Mouse (Mus musculus) right cerebral cortex, postnatal 4 days (tissue): ENCODE data around the gene Atraid.

Source experiments
- DNase-seq: peaks from one replicate; pipeline ENCODE4 v3.0.0-alpha.2; 2022

Atraid gene

DNA sequence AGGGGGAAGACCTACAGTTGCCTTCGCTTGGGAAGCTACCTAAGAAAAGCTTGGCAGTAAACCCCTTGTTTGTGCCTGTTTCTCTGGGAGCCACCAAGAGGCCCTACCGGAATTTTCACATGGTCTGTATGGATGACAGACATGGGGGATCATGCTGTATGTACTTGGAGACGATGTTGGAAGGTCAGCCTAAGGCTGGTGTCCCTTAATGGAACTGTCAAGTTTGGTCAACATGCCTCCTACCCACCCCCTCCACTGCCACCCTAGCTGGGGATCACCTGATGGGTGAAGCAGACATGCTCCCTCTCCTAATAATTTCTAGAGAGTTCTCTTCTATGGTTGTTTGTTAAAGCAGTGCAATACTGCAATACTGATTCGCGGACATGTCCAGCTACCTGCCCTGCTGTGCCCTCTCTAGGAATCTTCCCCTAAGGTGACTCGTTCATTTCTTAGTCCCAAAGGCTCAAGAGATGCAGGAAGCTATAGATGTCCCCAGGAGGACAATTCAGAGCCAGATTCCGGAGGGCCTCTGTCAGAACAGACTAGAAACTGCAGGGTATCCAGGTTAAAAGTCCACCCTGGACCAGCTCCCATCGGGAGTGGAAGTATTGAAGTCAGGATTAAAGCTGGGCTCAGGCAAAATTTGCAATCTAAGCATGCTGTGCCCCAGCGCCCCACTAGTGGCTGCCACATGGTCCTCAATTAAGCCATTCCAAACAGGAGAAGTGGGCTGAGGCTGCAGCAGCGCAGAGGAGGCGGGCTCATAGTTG, 47.8 kb downstream of the Atraid start:
- DNase-seq, result no peak
